Mouse (Mus musculus) liver, embryonic 16.5 days (tissue): ENCODE data around the gene Mms22l. TPM values are rescaled to one million over a fixed set of nuclear protein-coding genes. Genes with fewer than 3 reads are reported as not detected.

Experiments
- ATAC-seq: fragments of 200-750 bp; cut with Nextera tagmentation; 2 replicates; pipeline ENCODE4 v1.8.0; 2017; ENCODE audit warnings: low read depth, mild to moderate bottlenecking, moderate number of reproducible peaks, moderate library complexity
- H3K27ac ChIP-seq: fragments of 300-500 bp; sonication (generic); 2 replicates; pipeline ENCODE4 v1.5.1; 2014; ENCODE audit warnings: mild to moderate bottlenecking, low read length
- H3K27me3 ChIP-seq: fragments of 300-500 bp; sonication (generic); 2 replicates; pipeline ENCODE4 v1.6.1; 2014; ENCODE audit warnings: low read depth, low read length, mixed read lengths; ENCODE audit not compliant: control insufficient read depth, insufficient read depth
- H3K36me3 ChIP-seq: fragments of 300-500 bp; sonication (generic); 2 replicates; pipeline ENCODE4 v1.6.1; 2014; ENCODE audit warnings: mild to moderate bottlenecking; ENCODE audit not compliant: control insufficient read depth, insufficient read depth
- H3K4me1 ChIP-seq: fragments of 300-500 bp; sonication (generic); 2 replicates; pipeline ENCODE4 v1.6.1; 2014; ENCODE audit warnings: low read depth, low read length, mixed read lengths; ENCODE audit not compliant: control insufficient read depth
- H3K4me2 ChIP-seq: fragments of 300-500 bp; sonication (generic); 2 replicates; pipeline ENCODE4 v1.6.1; 2014; ENCODE audit warnings: low read depth, low read length, mixed read lengths
- H3K4me3 ChIP-seq: fragments of 300-500 bp; sonication (generic); 2 replicates; pipeline ENCODE4 v1.5.1; 2014; ENCODE audit warnings: low read depth, mild to moderate bottlenecking, low read length
- H3K9ac ChIP-seq: fragments of 300-500 bp; sonication (generic); 2 replicates; pipeline ENCODE4 v1.6.1; 2014; ENCODE audit warnings: low read depth, low read length
- H3K9me3 ChIP-seq: fragments of 300-500 bp; sonication (generic); replicated peaks from 2 replicates; pipeline ENCODE4 v1.6.1; 2016; ENCODE audit warnings: low read length; ENCODE audit not compliant: control insufficient read depth
- WGBS: fragments of 180-500 bp; shearing (Covaris S2); extraction: QIAGEN DNeasy Blood & Tissue Kit; methylation state at CpG from one replicate; pipeline ENCODE4 v1.1.7; 2014; ENCODE audit not compliant: insufficient replicate concordance; 5-methylcytosine and 5-hydroxymethylcytosine counted together
- polyA plus RNA-seq: library from polyadenylated mRNA; unstranded; fragments of >200 nt; fragmentation: Nextera tagmentation; extraction: Ambion mirVana; gene quantifications from 2 replicates; pipeline ENCODE4 v1.2.1, GENCODE M21; 2015

Gene Mms22l
- polyA plus RNA-seq, 1 experiment from 2014 or later, result 16.4 TPM

DNA sequence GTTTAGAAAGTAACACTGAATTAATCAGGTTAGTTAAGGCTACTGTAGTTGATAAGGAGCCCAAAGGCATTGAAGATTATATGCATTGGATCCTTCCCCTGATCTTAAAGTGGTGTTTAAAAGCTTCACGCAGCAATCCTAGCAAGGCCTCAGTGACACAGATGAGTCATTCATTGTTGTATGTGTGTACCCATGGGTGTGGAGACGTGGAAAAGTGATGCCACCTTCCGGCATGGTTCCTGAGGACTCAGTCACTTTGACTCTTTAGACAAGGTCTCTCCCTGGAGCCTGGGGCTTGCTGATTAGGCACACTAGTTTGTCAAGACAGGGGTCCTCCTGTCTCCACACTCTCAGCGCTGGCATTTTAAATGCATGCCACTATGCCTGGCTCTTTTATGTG, 60.9 kb downstream of the Mms22l start:
- no peak for ATAC-seq
- Histone ChIP-seq H3K36me3 (no peaks in the 10 kb centered on the region), H3K4me3 (no peak overlapping the region), H3K4me1 (peaks cover 4% of the 10 kb centered on the region), H3K4me2 (no peak overlapping the region), H3K27ac (no peak overlapping the region), H3K27me3 (no peaks in the 10 kb centered on the region), H3K9ac (no peak overlapping the region), H3K9me3 (no peaks in the 10 kb centered on the region)
- WGBS, result 64% methylated on average over 4 of the region's 4 CpGs

DNA sequence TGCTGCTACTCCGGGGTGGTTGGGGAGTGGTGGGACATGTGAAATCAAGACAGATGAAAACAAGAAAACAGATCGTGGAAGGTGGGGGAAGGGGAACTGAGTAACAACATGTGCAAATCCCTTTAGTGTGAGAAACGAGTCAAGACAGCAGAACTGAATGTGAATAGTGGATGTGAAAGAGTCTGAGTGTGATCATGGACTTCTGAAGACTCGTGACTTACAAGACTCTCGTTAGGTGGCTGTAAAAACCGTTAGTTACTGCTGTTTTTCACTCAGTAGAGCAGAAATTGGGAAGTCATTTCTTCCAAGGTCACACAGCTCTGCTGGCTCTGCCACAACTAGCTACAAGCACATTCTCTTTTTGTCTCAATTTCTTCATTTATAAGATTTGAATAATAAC, 71.8 kb downstream of the Mms22l start:
- Histone ChIP-seq H3K36me3 (no peaks in the 10 kb centered on the region), H3K9ac (no peak overlapping the region), H3K4me3 (no peak overlapping the region), H3K4me2 (no peak overlapping the region), H3K27ac (no peak overlapping the region), H3K4me1 (no peaks in the 10 kb centered on the region), H3K27me3 (no peaks in the 10 kb centered on the region), H3K9me3 (no peaks in the 10 kb centered on the region)
- ATAC-seq, result no peak
- 74% methylated on average over 6 of the region's 6 CpGs for WGBS

DNA sequence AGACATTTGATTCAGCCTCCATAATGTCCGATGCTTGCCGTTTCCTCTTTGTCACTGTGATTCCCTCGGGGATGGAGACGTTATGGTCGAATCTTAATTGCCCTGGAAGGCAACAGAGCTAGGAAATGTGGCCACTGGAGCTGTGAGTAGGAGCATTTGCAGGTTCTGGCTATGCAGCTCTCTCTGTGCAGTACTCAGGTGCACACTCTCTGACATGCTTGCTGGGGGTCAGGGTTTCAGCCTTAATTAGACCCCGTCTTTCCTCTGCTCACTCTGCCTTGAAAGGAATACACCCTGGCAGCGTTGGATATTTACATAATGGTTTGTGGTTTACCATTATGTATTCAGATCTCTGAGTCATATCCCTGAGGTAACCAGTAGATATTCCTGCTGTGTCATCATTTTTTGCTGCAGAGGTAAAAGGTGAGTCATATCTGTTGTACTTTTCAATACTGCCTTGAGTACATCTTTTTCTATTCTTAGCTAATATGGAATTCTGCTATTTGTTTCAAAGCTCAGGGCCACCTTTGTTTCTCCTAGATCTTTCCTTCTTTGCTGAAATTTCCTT, 72.8 kb downstream of the Mms22l start:
- no peak overlapping the region for H3K4me2 ChIP-seq
- no peaks in the 10 kb centered on the region for H3K9me3 ChIP-seq
- no peaks in the 10 kb centered on the region for H3K4me1 ChIP-seq
- H3K27me3 ChIP-seq, result no peaks in the 10 kb centered on the region
- no peaks in the 10 kb centered on the region for H3K36me3 ChIP-seq
- H3K9ac ChIP-seq, result no peak overlapping the region
- H3K4me3 ChIP-seq, result no peak overlapping the region
- ATAC-seq, result no peak
- no peak overlapping the region for H3K27ac ChIP-seq
- WGBS, result 77% methylated on average over 7 of the region's 7 CpGs

DNA sequence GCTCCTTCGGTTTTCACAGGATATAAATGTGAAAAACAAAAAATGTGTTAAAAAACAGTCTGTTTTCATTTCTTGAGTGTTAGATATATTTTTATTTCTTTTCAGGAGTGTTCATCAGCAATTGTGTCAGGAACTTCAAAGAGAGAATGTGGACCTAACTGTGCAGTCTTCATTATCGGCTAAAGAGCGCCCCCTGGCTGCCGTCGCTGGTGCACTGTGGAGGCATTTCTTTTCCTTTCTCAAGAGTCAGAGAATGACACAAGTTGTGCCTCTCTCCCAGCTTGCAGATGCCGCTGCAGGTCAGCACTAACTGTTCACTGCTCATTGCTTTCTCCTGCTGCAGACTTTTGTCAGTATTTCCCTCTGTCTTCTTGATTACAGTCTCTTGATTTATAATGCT, 78.0 kb downstream of the Mms22l start:
- ATAC-seq, result peak; percentile 59; the same call in 1 of the 2 replicates
- Histone ChIP-seq H3K9me3 (no peaks in the 10 kb centered on the region), H3K4me2 (no peak overlapping the region), H3K4me1 (no peaks in the 10 kb centered on the region), H3K4me3 (no peak overlapping the region), H3K9ac (no peak overlapping the region), H3K27me3 (no peaks in the 10 kb centered on the region), H3K36me3 (peaks cover 6% of the 10 kb centered on the region; the same call in 1 of the 2 replicates), H3K27ac (no peak overlapping the region)
- WGBS, result 17% methylated on average over 6 of the region's 6 CpGs

DNA sequence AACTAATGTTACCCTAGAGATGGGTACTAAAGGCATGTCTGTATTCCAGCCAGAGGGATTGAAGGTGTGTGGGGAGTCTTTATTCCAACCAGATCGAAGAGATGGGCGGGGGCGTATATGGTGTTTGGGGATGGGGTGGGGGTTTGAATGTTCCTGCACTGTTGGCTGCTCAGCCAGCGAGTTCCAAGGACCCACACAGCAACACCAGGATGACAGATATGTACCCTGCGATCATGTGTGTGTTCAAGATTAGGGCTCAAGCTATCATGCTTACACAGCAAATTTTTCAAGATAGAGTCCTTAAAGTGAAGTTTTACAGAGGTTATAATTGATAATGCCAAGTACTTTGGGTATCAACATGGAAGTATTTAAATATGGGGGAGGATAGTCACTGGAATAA, 81.3 kb downstream of the Mms22l start:
- peak; percentile 67 for ATAC-seq

DNA sequence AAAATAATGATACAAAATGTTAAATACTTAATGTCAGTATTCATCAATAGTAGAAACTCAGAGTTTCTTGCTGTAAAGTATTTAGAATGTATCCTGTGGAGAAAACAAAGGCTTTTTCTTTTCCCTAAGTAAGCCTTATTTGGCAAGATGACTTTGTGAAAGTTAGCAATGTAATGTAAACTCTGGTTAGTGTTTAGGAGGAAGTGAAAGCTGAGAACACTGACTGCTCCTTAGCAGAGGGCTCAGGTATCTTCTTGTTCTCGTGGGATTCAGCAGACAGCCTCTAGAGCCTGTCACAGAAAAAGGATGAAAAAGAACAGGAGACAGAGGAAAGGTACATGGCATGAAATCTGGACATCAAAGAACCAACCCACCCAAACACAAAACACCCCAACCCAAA, 86.0 kb downstream of the Mms22l start:
- H3K4me2 ChIP-seq, result no peak overlapping the region
- H3K4me3 ChIP-seq, result no peak overlapping the region
- no peaks in the 10 kb centered on the region for H3K27me3 ChIP-seq
- no peak overlapping the region for H3K27ac ChIP-seq
- ATAC-seq, result no peak
- H3K9ac ChIP-seq, result no peak overlapping the region
- no peaks in the 10 kb centered on the region for H3K9me3 ChIP-seq
- 58% methylated on average over 1 of the region's 1 CpGs for WGBS
- H3K4me1 ChIP-seq, result no peaks in the 10 kb centered on the region
- H3K36me3 ChIP-seq, result peaks cover 6% of the 10 kb centered on the region

More for the DNA sequence above, 81.3 kb downstream of the Mms22l start:
- no peak overlapping the region for H3K27ac ChIP-seq
- H3K9me3 ChIP-seq, result no peaks in the 10 kb centered on the region
- no peak overlapping the region for H3K4me2 ChIP-seq
- H3K9ac ChIP-seq, result no peak overlapping the region
- H3K27me3 ChIP-seq, result no peaks in the 10 kb centered on the region
- H3K4me1 ChIP-seq, result no peaks in the 10 kb centered on the region
- no peak overlapping the region for H3K4me3 ChIP-seq
- H3K36me3 ChIP-seq, result peaks cover 6% of the 10 kb centered on the region; the same call in 1 of the 2 replicates
- WGBS, result 70% methylated on average over 5 of the region's 5 CpGs

DNA sequence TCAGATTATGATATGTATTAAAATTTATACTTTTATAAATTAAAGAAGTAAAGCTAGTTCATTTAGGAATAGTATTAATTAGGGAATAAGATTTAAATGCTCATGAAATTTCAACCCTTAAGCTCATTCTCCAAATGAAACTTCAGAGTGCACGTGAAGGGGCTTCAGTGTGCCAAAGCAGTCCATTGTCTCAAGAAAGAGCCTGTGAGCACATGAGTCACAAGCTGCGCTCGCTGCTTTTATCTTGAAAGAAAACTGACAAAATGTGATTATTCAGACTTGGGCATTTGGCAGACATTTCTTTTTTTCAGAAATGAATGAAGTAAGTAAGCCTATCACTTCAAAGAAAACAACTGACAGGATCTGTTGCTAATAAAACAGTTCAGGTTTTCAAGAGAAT, 87.7 kb downstream of the Mms22l start:
- no peak overlapping the region for H3K27ac ChIP-seq
- no peaks in the 10 kb centered on the region for H3K9me3 ChIP-seq
- no peak overlapping the region for H3K4me2 ChIP-seq
- H3K36me3 ChIP-seq, result peaks cover 3% of the 10 kb centered on the region
- H3K4me1 ChIP-seq, result no peaks in the 10 kb centered on the region
- no peak overlapping the region for H3K9ac ChIP-seq
- no peak for ATAC-seq
- 83% methylated on average over 3 of the region's 3 CpGs for WGBS
- H3K4me3 ChIP-seq, result no peak overlapping the region
- no peaks in the 10 kb centered on the region for H3K27me3 ChIP-seq

DNA sequence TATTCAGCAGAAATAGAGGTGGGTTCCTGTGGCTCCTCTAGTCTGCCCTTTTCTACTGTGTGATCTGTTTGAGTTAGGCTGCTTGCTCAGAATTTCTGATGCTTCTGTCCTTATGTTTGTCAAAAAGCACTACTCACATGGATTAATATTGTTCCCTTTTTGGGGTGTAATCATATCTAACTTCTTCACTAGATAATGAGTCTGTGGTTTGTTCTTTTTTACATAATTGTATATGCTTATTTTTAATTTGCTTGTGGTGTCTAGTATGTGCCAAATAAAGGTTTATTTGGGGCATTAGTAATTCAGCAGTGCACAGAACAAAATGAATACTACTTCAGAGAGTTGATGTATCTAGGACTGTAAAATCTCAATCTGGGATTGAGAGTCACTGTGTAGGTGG, 98.6 kb downstream of the Mms22l start:
- no peak for ATAC-seq

DNA sequence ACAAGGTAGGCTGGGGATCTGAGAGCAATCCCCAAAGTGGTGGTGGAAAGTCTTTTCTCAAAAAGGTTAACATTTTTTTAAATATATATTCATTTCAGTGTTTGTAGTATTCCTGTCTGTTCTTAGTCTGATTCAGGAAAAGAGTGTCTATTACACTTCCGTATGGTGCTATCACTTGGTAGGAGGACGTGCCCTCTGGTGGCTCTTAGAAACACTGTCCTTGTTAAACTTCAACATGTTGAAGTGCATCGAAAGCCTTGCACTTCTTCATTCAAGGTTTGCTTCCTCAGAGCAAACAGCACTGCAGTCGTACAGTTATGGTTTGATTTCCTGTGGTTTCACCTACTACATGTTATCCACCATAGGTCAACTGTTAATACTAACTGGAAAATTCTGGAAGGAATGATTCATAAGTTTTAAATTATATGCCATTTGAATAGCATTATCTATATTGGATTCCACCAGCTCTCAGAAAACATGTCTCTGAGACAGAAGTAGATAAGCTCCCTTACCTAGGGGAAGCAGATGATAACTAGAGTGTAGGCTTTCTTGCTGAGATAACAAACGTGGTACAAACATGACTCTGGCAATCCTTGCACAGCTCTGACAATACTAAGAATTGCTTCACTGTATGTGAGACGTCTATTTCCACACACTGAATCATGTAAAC, 100.8 kb downstream of the Mms22l start:
- no peak overlapping the region for H3K4me2 ChIP-seq
- H3K4me1 ChIP-seq, result no peaks in the 10 kb centered on the region
- no peak overlapping the region for H3K27ac ChIP-seq
- H3K9ac ChIP-seq, result no peak overlapping the region
- H3K9me3 ChIP-seq, result no peaks in the 10 kb centered on the region
- 35% methylated on average over 6 of the region's 6 CpGs for WGBS
- H3K4me3 ChIP-seq, result no peak overlapping the region
- H3K36me3 ChIP-seq, result peaks cover 20% of the 10 kb centered on the region
- no peaks in the 10 kb centered on the region for H3K27me3 ChIP-seq
- peak; percentile 82 for ATAC-seq

More for the DNA sequence above, 98.6 kb downstream of the Mms22l start:
- no peak overlapping the region for H3K27ac ChIP-seq
- H3K9ac ChIP-seq, result no peak overlapping the region
- no peaks in the 10 kb centered on the region for H3K9me3 ChIP-seq
- H3K27me3 ChIP-seq, result no peaks in the 10 kb centered on the region
- no peak overlapping the region for H3K4me2 ChIP-seq
- H3K4me1 ChIP-seq, result no peaks in the 10 kb centered on the region
- H3K4me3 ChIP-seq, result no peak overlapping the region
- H3K36me3 ChIP-seq, result peaks cover 9% of the 10 kb centered on the region
